Mouse (Mus musculus) midbrain, embryonic 15.5 days (tissue): Measurements from ENCODE around the gene Inpp5a. TPM values are rescaled to one million over a fixed set of nuclear protein-coding genes. Genes with fewer than 3 reads are reported as not detected.

Experiments
- ATAC-seq: fragments of 200-750 bp; cut with Nextera tagmentation; replicated peaks from 2 replicates; pipeline ENCODE4 v1.8.0; 2017; ENCODE audit warnings: moderate TSS enrichment
- H3K27ac ChIP-seq: fragments of 300-500 bp; sonication (generic); 2 replicates; pipeline ENCODE4 v1.5.1; 2015; ENCODE audit warnings: mild to moderate bottlenecking, inconsistent platforms
- H3K27me3 ChIP-seq: fragments of 300-500 bp; sonication (generic); replicated peaks from 2 replicates; pipeline ENCODE4 v1.6.1; 2015; ENCODE audit warnings: inconsistent platforms
- H3K36me3 ChIP-seq: fragments of 300-500 bp; sonication (generic); replicated peaks from 2 replicates; pipeline ENCODE4 v1.6.1; 2015; ENCODE audit warnings: inconsistent platforms
- H3K4me1 ChIP-seq: fragments of 300-500 bp; sonication (generic); 2 replicates; pipeline ENCODE4 v1.6.1; 2015; ENCODE audit warnings: inconsistent platforms
- H3K4me2 ChIP-seq: fragments of 300-500 bp; sonication (generic); 2 replicates; pipeline ENCODE4 v1.6.1; 2015; ENCODE audit warnings: inconsistent platforms, mild to moderate bottlenecking, moderate library complexity
- H3K4me3 ChIP-seq: fragments of 300-500 bp; sonication (generic); 2 replicates; pipeline ENCODE4 v1.5.1; 2015; ENCODE audit warnings: mild to moderate bottlenecking, inconsistent platforms
- H3K9ac ChIP-seq: fragments of 300-500 bp; sonication (generic); 2 replicates; pipeline ENCODE4 v1.6.1; 2015; ENCODE audit warnings: mild to moderate bottlenecking, inconsistent platforms
- H3K9me3 ChIP-seq: fragments of 300-500 bp; sonication (generic); 2 replicates; pipeline ENCODE4 v1.6.1; 2016; ENCODE audit warnings: inconsistent platforms
- WGBS: fragments of 180-500 bp; shearing (Covaris S2); methylation state at CpG from one replicate; pipeline ENCODE4 v1.1.7; 2015; ENCODE audit warnings: mixed read lengths; 5-methylcytosine and 5-hydroxymethylcytosine counted together
- polyA plus RNA-seq: library from polyadenylated mRNA; unstranded; fragments of >200 nt; fragmentation: Nextera tagmentation; extraction: Ambion mirVana; gene quantifications from 2 replicates; pipeline ENCODE4 v1.2.1, GENCODE M21; 2015

Inpp5a gene
- 17.7 and 19.2 TPM in 2 replicates for polyA plus RNA-seq

- H3K9ac ChIP-seq: peak within 1 kb of the TSS; percentile 78
- peak; percentile 98 for ATAC-seq
- WGBS: under 1% methylated on average over 38 of the region's 47 CpGs
- H3K4me2 ChIP-seq: peak within 1 kb of the TSS; percentile 69
- H3K9me3 ChIP-seq: no peaks in the 10 kb centered on the region
- no peaks in the 10 kb centered on the region for H3K36me3 ChIP-seq
- H3K4me3 ChIP-seq: peak within 1 kb of the TSS; percentile 74
- peaks cover 29% of the 10 kb centered on the region for H3K4me1 ChIP-seq
- H3K27me3 ChIP-seq: no peaks in the 10 kb centered on the region
- H3K27ac ChIP-seq: peak within 1 kb of the TSS; percentile 82
These were observed at the start of gene Inpp5a for GRCm38 (mm10) chr7:139388670-139389212. TSS of gene Inpp5a (plus strand) at chr7:139389109.

- Histone ChIP-seq H3K27me3 (no peaks in the 10 kb centered on the region), H3K27ac (no peak overlapping the region), H3K4me3 (no peak overlapping the region), H3K4me2 (no peak overlapping the region), H3K36me3 (no peaks in the 10 kb centered on the region), H3K9me3 (no peaks in the 10 kb centered on the region), H3K9ac (no peak overlapping the region), H3K4me1 (no peaks in the 10 kb centered on the region)
- no peak for ATAC-seq
- 82% methylated on average over 3 of the region's 3 CpGs for WGBS
These were observed 49.7 kb upstream of the Inpp5a start for GRCm38 (mm10) chr7:139339184-139339583.

- Histone ChIP-seq H3K36me3 (no peaks in the 10 kb centered on the region), H3K9ac (no peak overlapping the region), H3K27me3 (no peaks in the 10 kb centered on the region), H3K27ac (no peak overlapping the region), H3K9me3 (no peaks in the 10 kb centered on the region), H3K4me3 (no peak overlapping the region), H3K4me2 (no peak overlapping the region), H3K4me1 (no peaks in the 10 kb centered on the region)
- 41% methylated on average over 4 of the region's 4 CpGs for WGBS
- no peak for ATAC-seq
These were observed 47.8 kb upstream of the Inpp5a start for GRCm38 (mm10) chr7:139341020-139341660.

- H3K36me3 ChIP-seq: no peaks in the 10 kb centered on the region
- no peak overlapping the region for H3K27ac ChIP-seq
- H3K4me1 ChIP-seq: no peaks in the 10 kb centered on the region
- 87% methylated on average over 5 of the region's 5 CpGs for WGBS
- H3K27me3 ChIP-seq: no peaks in the 10 kb centered on the region
- H3K4me3 ChIP-seq: no peak overlapping the region
- no peaks in the 10 kb centered on the region for H3K9me3 ChIP-seq
- no peak for ATAC-seq
- H3K4me2 ChIP-seq: no peak overlapping the region
- H3K9ac ChIP-seq: no peak overlapping the region
These were observed 46.1 kb upstream of the Inpp5a start for GRCm38 (mm10) chr7:139342809-139343208.

- H3K4me1 ChIP-seq: no peaks in the 10 kb centered on the region
- H3K4me3 ChIP-seq: no peak overlapping the region
- no peaks in the 10 kb centered on the region for H3K27me3 ChIP-seq
- 73% methylated on average over 7 of the region's 7 CpGs for WGBS
- no peak overlapping the region for H3K4me2 ChIP-seq
- no peak overlapping the region for H3K9ac ChIP-seq
- H3K9me3 ChIP-seq: no peaks in the 10 kb centered on the region
- no peak overlapping the region for H3K27ac ChIP-seq
- ATAC-seq: no peak
- H3K36me3 ChIP-seq: no peaks in the 10 kb centered on the region
These were observed 41.9 kb upstream of the Inpp5a start for GRCm38 (mm10) chr7:139347051-139347450.

GRCm38 (mm10) chr7:139350606-139351005 is 38.3 kb upstream of the Inpp5a start:
- WGBS: 93% methylated on average over 3 of the region's 3 CpGs
- Histone ChIP-seq H3K4me3 (no peak overlapping the region), H3K9me3 (no peaks in the 10 kb centered on the region), H3K27me3 (no peaks in the 10 kb centered on the region), H3K36me3 (no peaks in the 10 kb centered on the region), H3K27ac (no peak overlapping the region), H3K4me2 (no peak overlapping the region), H3K9ac (no peak overlapping the region), H3K4me1 (no peaks in the 10 kb centered on the region)
- ATAC-seq: no peak

- Histone ChIP-seq H3K4me3 (no peak overlapping the region), H3K9me3 (no peaks in the 10 kb centered on the region), H3K9ac (no peak overlapping the region), H3K27ac (no peak overlapping the region), H3K27me3 (no peaks in the 10 kb centered on the region), H3K4me1 (no peaks in the 10 kb centered on the region), H3K36me3 (no peaks in the 10 kb centered on the region), H3K4me2 (no peak overlapping the region)
- WGBS: 87% methylated on average over 4 of the region's 4 CpGs
- no peak for ATAC-seq
These were observed 34.4 kb upstream of the Inpp5a start for GRCm38 (mm10) chr7:139354370-139355139.

- H3K4me1 ChIP-seq: no peaks in the 10 kb centered on the region
- no peaks in the 10 kb centered on the region for H3K9me3 ChIP-seq
- no peak for ATAC-seq
- H3K27me3 ChIP-seq: no peaks in the 10 kb centered on the region
- H3K36me3 ChIP-seq: no peaks in the 10 kb centered on the region
- 80% methylated on average over 2 of the region's 2 CpGs for WGBS
- H3K4me3 ChIP-seq: no peak overlapping the region
- no peak overlapping the region for H3K27ac ChIP-seq
- H3K4me2 ChIP-seq: no peak overlapping the region
- H3K9ac ChIP-seq: no peak overlapping the region
These were observed 31.9 kb upstream of the Inpp5a start for GRCm38 (mm10) chr7:139357043-139357442.

GRCm38 (mm10) chr7:139359906-139360305 is 29.0 kb upstream of the Inpp5a start:
- WGBS: 89% methylated on average over 4 of the region's 4 CpGs
- Histone ChIP-seq H3K27ac (no peak overlapping the region), H3K36me3 (no peaks in the 10 kb centered on the region), H3K9ac (no peak overlapping the region), H3K9me3 (no peaks in the 10 kb centered on the region), H3K4me3 (no peak overlapping the region), H3K27me3 (no peaks in the 10 kb centered on the region), H3K4me1 (peaks cover 22% of the 10 kb centered on the region), H3K4me2 (no peak overlapping the region)
- no peak for ATAC-seq

GRCm38 (mm10) chr7:139360890-139361559 is 27.9 kb upstream of the Inpp5a start:
- Histone ChIP-seq H3K27me3 (no peaks in the 10 kb centered on the region), H3K27ac (no peak overlapping the region), H3K4me2 (no peak overlapping the region), H3K4me3 (no peak overlapping the region), H3K9ac (no peak overlapping the region), H3K4me1 (peaks cover 22% of the 10 kb centered on the region), H3K9me3 (no peaks in the 10 kb centered on the region), H3K36me3 (no peaks in the 10 kb centered on the region)
- no peak for ATAC-seq
- WGBS: 93% methylated on average over 3 of the region's 3 CpGs

GRCm38 (mm10) chr7:139361799-139362198 is 27.1 kb upstream of the Inpp5a start:
- Histone ChIP-seq H3K9ac (no peak overlapping the region), H3K4me1 (peaks cover 22% of the 10 kb centered on the region), H3K9me3 (no peaks in the 10 kb centered on the region), H3K27ac (no peak overlapping the region), H3K4me2 (no peak overlapping the region), H3K27me3 (no peaks in the 10 kb centered on the region), H3K4me3 (no peak overlapping the region), H3K36me3 (no peaks in the 10 kb centered on the region)
- no peak for ATAC-seq
- WGBS: 95% methylated on average over 5 of the region's 5 CpGs

- H3K9me3 ChIP-seq: no peaks in the 10 kb centered on the region
- no peak overlapping the region for H3K4me3 ChIP-seq
- WGBS: 72% methylated on average over 3 of the region's 3 CpGs
- peaks cover 22% of the 10 kb centered on the region for H3K4me1 ChIP-seq
- H3K27me3 ChIP-seq: no peaks in the 10 kb centered on the region
- H3K9ac ChIP-seq: no peak overlapping the region
- no peaks in the 10 kb centered on the region for H3K36me3 ChIP-seq
- no peak for ATAC-seq
- no peak overlapping the region for H3K27ac ChIP-seq
- no peak overlapping the region for H3K4me2 ChIP-seq
These were observed 26.4 kb upstream of the Inpp5a start for GRCm38 (mm10) chr7:139362514-139362913.
